Mouse (Mus musculus) ES-Bruce4 (cell line): ENCODE measurements around the gene Csf2rb. TPM values are rescaled to one million over a fixed set of nuclear protein-coding genes. Genes with fewer than 3 reads are reported as not detected.
"Not testable (repeated sequence)": the region's sequence is repeated elsewhere in the genome, so short reads cannot be mapped to it uniquely, and the experiment has no call there.

Experiments used
- H3K27ac ChIP-seq: 2 replicates; pipeline ENCODE4 v1.5.1; 2012; ENCODE audit warnings: low read length, inconsistent platforms; ENCODE audit not compliant: insufficient read depth
- H3K27me3 ChIP-seq: 2 replicates; pipeline ENCODE4 v1.6.1; 2012; ENCODE audit warnings: mild to moderate bottlenecking, low read length, inconsistent platforms; ENCODE audit not compliant: control insufficient read depth, poor library complexity, insufficient read depth, severe bottlenecking
- H3K36me3 ChIP-seq: 2 replicates; pipeline ENCODE4 v1.6.1; 2012; ENCODE audit warnings: inconsistent platforms, mild to moderate bottlenecking, low read length, moderate library complexity; ENCODE audit not compliant: control insufficient read depth, poor library complexity, insufficient read depth, severe bottlenecking
- H3K4me1 ChIP-seq: one replicate; pipeline ENCODE4 v1.8.1; 2011; ENCODE audit warnings: low read length; ENCODE audit not compliant: control insufficient read depth, insufficient read depth
- H3K4me3 ChIP-seq: 2 replicates; pipeline ENCODE4 v1.5.1; 2011; ENCODE audit warnings: low read depth, mild to moderate bottlenecking, low read length
- H3K9ac ChIP-seq: 2 replicates; pipeline ENCODE4 v1.6.1; 2012; ENCODE audit warnings: low read depth, mild to moderate bottlenecking, inconsistent platforms; ENCODE audit not compliant: poor library complexity, severe bottlenecking
- H3K9me3 ChIP-seq: replicated peaks from 2 replicates; pipeline ENCODE4 v1.6.1; 2012; ENCODE audit warnings: mild to moderate bottlenecking, low read length, inconsistent platforms; ENCODE audit not compliant: control insufficient read depth, poor library complexity, insufficient read depth, severe bottlenecking
- CTCF ChIP-seq: IDR thresholded peaks from one replicate; pipeline ENCODE4 v1.8.1; 2011; ENCODE audit warnings: low read depth, low read length
- EP300 ChIP-seq: IDR thresholded peaks from 2 replicates; pipeline ENCODE4 v1.6.1; 2011; ENCODE audit warnings: low read depth, low read length; ENCODE audit not compliant: insufficient read depth
- POLR2A ChIP-seq: IDR thresholded peaks from one replicate; pipeline ENCODE4 v1.8.1; 2011; ENCODE audit warnings: low read length; ENCODE audit not compliant: insufficient read depth
- polyA plus RNA-seq: library from polyadenylated mRNA; stranded (reverse); fragments of >200 nt; gene quantifications from 2 replicates; pipeline ENCODE4 v1.2.4, GENCODE M21; 2011; ENCODE audit warnings: low read depth; ENCODE audit not compliant: missing spikeins, insufficient read depth, insufficient read length

Csf2rb gene
- polyA plus RNA-seq, 1 experiment = 1.1 TPM

DNA sequence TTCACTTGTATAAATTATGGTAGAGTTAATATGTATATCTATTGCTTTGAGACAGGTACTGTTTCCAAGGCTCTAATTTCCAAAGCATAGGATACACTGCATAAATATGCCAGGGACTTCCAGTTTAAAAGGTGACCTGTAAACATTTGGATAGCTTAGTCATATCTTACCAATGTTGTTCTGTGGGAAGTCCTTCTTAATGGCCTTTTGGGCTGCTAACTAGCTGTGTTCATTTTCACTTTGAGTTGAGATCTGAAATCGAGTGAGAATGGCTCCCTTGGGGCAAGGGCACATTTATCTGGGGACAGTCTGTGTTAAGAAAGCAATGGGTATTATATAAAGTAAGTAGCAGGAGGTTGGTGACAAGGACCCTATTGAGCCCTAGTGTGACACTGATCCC, 2.2 kb upstream of the Csf2rb start:
- Histone ChIP-seq H3K9me3 (no peaks in the 10 kb centered on the region), H3K36me3 (no peaks in the 10 kb centered on the region), H3K4me3 (no peak overlapping the region), H3K27me3 (no peaks in the 10 kb centered on the region), H3K27ac (no peak overlapping the region), H3K9ac (no peak overlapping the region), H3K4me1 (no peaks in the 10 kb centered on the region)
- TF ChIP-seq CTCF = no peak
- no peak for TF ChIP-seq POLR2A
- no peak for TF ChIP-seq EP300

DNA sequence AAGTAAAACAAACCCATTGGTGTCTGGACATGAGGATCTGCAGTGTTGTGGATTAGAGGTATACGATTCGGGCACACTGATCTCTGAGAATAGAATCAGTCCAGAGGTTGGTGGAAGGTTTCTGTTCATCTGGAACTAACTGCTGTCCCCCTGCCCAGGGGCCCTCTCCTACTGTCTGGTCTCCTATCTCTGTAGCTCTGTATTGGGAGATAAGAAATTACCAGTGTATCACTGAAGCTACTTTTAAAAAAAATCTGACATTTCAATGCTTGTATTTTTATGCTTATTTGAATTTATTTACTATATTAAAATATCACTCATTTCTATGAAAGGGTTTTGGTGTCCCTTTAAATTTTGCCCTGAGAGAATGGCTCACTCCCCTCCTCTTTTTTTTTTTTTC, 1.3 kb upstream of the Csf2rb start:
- Histone ChIP-seq H3K4me1 (no peaks in the 10 kb centered on the region), H3K9ac (no peak overlapping the region), H3K9me3 (no peaks in the 10 kb centered on the region), H3K36me3 (no peaks in the 10 kb centered on the region), H3K27me3 (no peaks in the 10 kb centered on the region), H3K27ac (no peak overlapping the region), H3K4me3 (no peak overlapping the region)
- no peak for TF ChIP-seq POLR2A
- no peak for TF ChIP-seq CTCF
- no peak for TF ChIP-seq EP300

DNA sequence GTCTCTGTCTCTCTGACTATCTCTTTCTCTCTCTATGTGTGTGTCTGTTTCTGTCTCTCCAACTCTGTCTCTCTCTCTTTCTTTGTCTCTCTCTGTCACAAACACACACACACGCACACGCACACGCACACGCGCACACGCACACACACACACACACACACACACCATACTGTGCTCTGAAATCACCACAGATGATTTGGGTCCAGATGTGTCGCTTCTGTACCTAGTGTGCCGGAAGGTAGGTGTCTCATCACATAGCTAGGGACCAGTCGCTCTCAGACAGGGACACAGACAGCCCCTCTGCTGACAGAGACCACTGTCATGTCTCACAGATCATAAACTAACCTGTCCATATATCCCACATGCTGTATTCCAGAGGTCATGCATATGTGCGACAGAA, 1.2 kb downstream of the Csf2rb start:
- no peak for TF ChIP-seq EP300
- TF ChIP-seq POLR2A = no peak
- TF ChIP-seq CTCF = no peak
- Histone ChIP-seq H3K9me3 (no peaks in the 10 kb centered on the region), H3K27me3 (no peaks in the 10 kb centered on the region), H3K4me1 (no peaks in the 10 kb centered on the region), H3K9ac (no peak overlapping the region), H3K36me3 (no peaks in the 10 kb centered on the region), H3K4me3 (no peak overlapping the region), H3K27ac (no peak overlapping the region)

DNA sequence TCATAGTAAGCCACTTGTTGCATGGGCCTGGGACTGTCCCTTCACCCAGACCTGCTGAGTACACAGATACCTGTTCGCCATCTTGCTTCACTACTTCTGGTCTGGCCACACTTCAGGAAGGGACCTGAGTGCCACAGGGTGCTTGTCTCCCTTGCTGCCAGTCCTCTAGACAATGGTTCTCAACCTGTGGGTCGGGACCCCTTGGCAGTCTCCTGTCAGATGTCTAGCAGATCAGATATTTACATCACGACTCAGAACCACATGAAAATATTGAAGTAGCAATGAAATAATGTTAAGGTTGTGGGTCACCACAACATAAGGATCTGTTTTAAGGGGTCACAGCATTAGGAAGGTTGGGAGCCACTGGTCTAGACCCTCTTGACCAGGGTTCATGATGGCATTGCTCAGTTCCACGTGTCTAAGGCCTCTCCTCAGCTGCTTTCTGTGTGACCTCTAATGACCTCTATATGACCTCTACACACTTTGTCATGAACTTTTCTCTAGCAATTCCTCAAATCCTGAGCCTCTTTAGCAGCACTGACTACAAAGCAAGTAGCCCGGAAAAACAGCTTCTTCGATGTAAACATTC, 2.3 kb downstream of the Csf2rb start:
- H3K36me3 ChIP-seq, H3K4me3 ChIP-seq, H3K4me1 ChIP-seq, H3K27ac ChIP-seq, H3K9ac ChIP-seq, H3K9me3 ChIP-seq, H3K27me3 ChIP-seq: not testable (repeated sequence)

DNA sequence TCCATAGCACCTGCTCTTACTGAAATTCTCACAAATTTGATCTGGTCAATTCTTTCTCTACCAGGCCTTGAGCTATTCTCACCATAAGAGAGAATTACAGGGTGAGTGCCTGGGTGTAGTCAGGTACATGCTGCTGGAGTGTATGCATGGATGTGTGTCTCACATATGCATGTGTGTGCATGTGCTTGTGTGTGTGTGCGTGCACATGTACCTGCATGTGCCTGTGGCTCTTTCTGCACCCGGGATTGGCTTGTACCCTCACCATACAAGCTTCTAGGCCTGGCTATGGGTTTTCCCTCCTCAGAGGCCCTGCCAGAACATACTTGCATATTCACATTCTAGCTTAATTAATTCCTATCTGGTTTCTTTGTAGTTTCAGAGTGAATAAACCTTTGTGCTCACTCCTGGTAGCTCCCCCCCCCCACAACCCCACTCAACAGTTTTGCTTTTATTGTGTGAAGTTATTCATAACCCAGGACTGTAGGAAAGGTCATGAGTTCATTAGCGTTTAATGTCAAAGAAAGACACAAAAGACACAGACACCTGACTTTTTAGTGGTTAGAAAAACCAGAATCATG, 3.1 kb downstream of the Csf2rb start:
- H3K4me3 ChIP-seq = no peak overlapping the region
- no peak overlapping the region for H3K27ac ChIP-seq
- no peaks in the 10 kb centered on the region for H3K27me3 ChIP-seq
- H3K9me3 ChIP-seq = no peaks in the 10 kb centered on the region
- H3K36me3 ChIP-seq = no peaks in the 10 kb centered on the region
- TF ChIP-seq POLR2A = no peak
- no peak for TF ChIP-seq CTCF
- no peak for TF ChIP-seq EP300
- no peak overlapping the region for H3K9ac ChIP-seq
- H3K4me1 ChIP-seq = no peaks in the 10 kb centered on the region

DNA sequence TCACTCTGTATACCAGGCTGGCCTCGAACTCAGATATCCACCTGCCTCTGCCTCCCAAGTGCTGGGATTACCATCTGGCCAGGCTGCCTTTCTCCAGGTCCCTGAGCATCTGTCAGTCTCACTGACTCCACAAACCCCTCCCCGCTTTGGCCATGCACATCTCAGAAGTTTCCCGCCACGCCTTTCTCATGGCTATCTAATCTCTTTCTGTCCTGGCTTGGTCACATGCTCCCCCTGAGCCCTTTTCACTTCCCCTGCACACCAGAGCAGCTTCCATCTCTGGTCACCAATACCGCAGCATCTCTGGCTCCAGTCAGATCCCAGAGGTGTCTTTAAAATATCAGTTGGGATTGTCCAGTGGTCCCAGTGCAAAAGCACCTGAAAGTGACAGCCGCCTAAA, 4.4 kb downstream of the Csf2rb start:
- not testable (repeated sequence) for H3K27me3 ChIP-seq, H3K4me3 ChIP-seq, H3K36me3 ChIP-seq, H3K9ac ChIP-seq, H3K9me3 ChIP-seq, H3K4me1 ChIP-seq, H3K27ac ChIP-seq
